Mouse (Mus musculus): ENCODE measurements around the gene Gm3336. TPM values are rescaled to one million over a fixed set of nuclear protein-coding genes. Genes with fewer than 3 reads are reported as not detected.

Gene Gm3336
- total and polyA plus RNA-seq, 3 experiments = 0.25 to 0.49 TPM; not detected in 1

GRCm38 (mm10) chr8:70747211-70747890 is 29.0 kb downstream of the Gm3336 start:
- H3K4me1 ChIP-seq (ENCODE audit: control insufficient read depth in 1 of 2, insufficient read depth in 2 of 2) = peaks cover 3 to 20% of the 10 kb centered on the region in 2 experiments
- H3K36me3 ChIP-seq (replicated peaks in 1 of 2; ENCODE audit: control insufficient read depth in 1 of 2, insufficient read depth in 1 of 2, low read length in 1 of 2) = peaks cover 4 to 50% of the 10 kb centered on the region in 2 experiments
- H3K79me2 ChIP-seq (replicated peaks; ENCODE audit: control insufficient read depth, extremely low read depth, insufficient read depth, poor library complexity, severe bottlenecking) = no peaks in the 10 kb centered on the region
- in situ Hi-C loops (cut with MboI; ENCODE audit: low pct_ligation_motif_present, low pct_unique_long_range_greater_than_20kb, low sequenced_read_pairs) (no loop called here), dilution Hi-C loops (cut with MboI; ENCODE audit: extremely low pct_ligation_motif_present, extremely low pct_unique_long_range_greater_than_20kb, low sequenced_read_pairs) (no loop called here)
- H3K4me3 ChIP-seq (replicated peaks in 1 of 3; ENCODE audit: low read depth in 2 of 3, low read length in 2 of 3, poor library complexity in 1 of 3) = no peak overlapping the region
- H3K9ac ChIP-seq (ENCODE audit: insufficient read depth, low read depth) = no peak overlapping the region
- H3K27me3 ChIP-seq (replicated peaks) = no peaks in the 10 kb centered on the region
- H3K9me3 ChIP-seq (replicated peaks; ENCODE audit: low read length) = no peaks in the 10 kb centered on the region
- H3K4me2 ChIP-seq (ENCODE audit: insufficient read depth, low read depth, poor library complexity, severe bottlenecking) = no peak overlapping the region
- no peak for DNase-seq (ENCODE audit: extremely low read depth)
- TF ChIP-seq BHLHE40 (IDR thresholded peaks at IDR 0.05; ENCODE audit: low read depth, low read length) (no peak), ETS1 (conservative IDR thresholded peaks at IDR 0.05; ENCODE audit: low read depth, low read length) (no peak), ZKSCAN1 (IDR thresholded peaks at IDR 0.05; ENCODE audit: borderline replicate concordance, low read depth, low read length) (no peak), ZMIZ1 (IDR thresholded peaks at IDR 0.05; ENCODE audit: low read depth, low read length) (no peak)
- no peak overlapping the region for H3K27ac ChIP-seq (ENCODE audit: insufficient read depth, low read depth)

- dilution Hi-C loops (cut with MboI; ENCODE audit: extremely low pct_ligation_motif_present, extremely low pct_unique_long_range_greater_than_20kb, low sequenced_read_pairs) = no loop called here
- H3K27me3 ChIP-seq (replicated peaks) = no peaks in the 10 kb centered on the region
- H3K4me2 ChIP-seq (ENCODE audit: insufficient read depth, low read depth, poor library complexity, severe bottlenecking) = no peak overlapping the region
- no peak for DNase-seq (ENCODE audit: extremely low read depth)
- peaks cover 4 to 48% of the 10 kb centered on the region in 2 experiments for H3K36me3 ChIP-seq (replicated peaks in 1 of 2; ENCODE audit: control insufficient read depth in 1 of 2, insufficient read depth in 1 of 2, low read length in 1 of 2)
- H3K27ac ChIP-seq (ENCODE audit: insufficient read depth, low read depth) = no peak overlapping the region
- no peak overlapping the region for H3K4me3 ChIP-seq (replicated peaks in 1 of 3; ENCODE audit: low read depth in 2 of 3, low read length in 2 of 3, poor library complexity in 1 of 3)
- no peak overlapping the region for H3K9ac ChIP-seq (ENCODE audit: insufficient read depth, low read depth)
- H3K9me3 ChIP-seq (replicated peaks; ENCODE audit: low read length) = no peaks in the 10 kb centered on the region
- TF ChIP-seq CHD1 (IDR thresholded peaks at IDR 0.05; ENCODE audit: low read depth, low read length) (no peak), ZC3H11A (IDR thresholded peaks at IDR 0.05; ENCODE audit: low read depth, low read length) (no peak), MYC (IDR thresholded peaks at IDR 0.05; ENCODE audit: low read depth, low read length) (no peak), KAT2A (IDR thresholded peaks at IDR 0.05; ENCODE audit: insufficient replicate concordance, low read length) (no peak), CTCF (conservative IDR thresholded peaks at IDR 0.05 in 1 of 2, IDR thresholded peaks at IDR 0.05 in 1 of 2; ENCODE audit: low read depth in 2 of 2, low read length in 2 of 2) (no peak), MAX (IDR thresholded peaks at IDR 0.05; ENCODE audit: low read length) (no peak), MXI1 (IDR thresholded peaks at IDR 0.05; ENCODE audit: low read depth, low read length) (no peak), TCF12 (IDR thresholded peaks at IDR 0.05; ENCODE audit: low read depth, low read length) (no peak), MEF2A (IDR thresholded peaks at IDR 0.05; ENCODE audit: borderline replicate concordance, low read depth, low read length) (no peak), JUN (IDR thresholded peaks at IDR 0.05; ENCODE audit: insufficient read depth, low read depth, low read length) (no peak), CHD2 (IDR thresholded peaks at IDR 0.05; ENCODE audit: low read length) (no peak), E2F4 (IDR thresholded peaks at IDR 0.05; ENCODE audit: insufficient replicate concordance, low read depth, low read length) (no peak), TBP (conservative IDR thresholded peaks at IDR 0.05; ENCODE audit: low read depth, low read length) (no peak)
- peaks cover 3 to 29% of the 10 kb centered on the region in 2 experiments for H3K4me1 ChIP-seq (ENCODE audit: control insufficient read depth in 1 of 2, insufficient read depth in 2 of 2)
- in situ Hi-C loops (cut with MboI; ENCODE audit: low pct_ligation_motif_present, low pct_unique_long_range_greater_than_20kb, low sequenced_read_pairs) = no loop called here
- no peaks in the 10 kb centered on the region for H3K79me2 ChIP-seq (replicated peaks; ENCODE audit: control insufficient read depth, extremely low read depth, insufficient read depth, poor library complexity, severe bottlenecking)
These were observed 30.1 kb downstream of the Gm3336 start for GRCm38 (mm10) chr8:70748246-70749096.

Data from CH12.LX (cell line).